Mouse (Mus musculus) C2C12 (cell line): ENCODE measurements at regions not wholly inside any gene's neighbourhood (a gene's known extent, or its start where the extent isn't known, plus 50 kb on each side); places are given as distances from the start of the nearest gene placed in this dataset.

Source experiments
- H3K27me3 ChIP-seq: one replicate; pipeline ENCODE4 v1.6.1; 2011; ENCODE audit not compliant: control insufficient read depth, insufficient read depth, insufficient read length
- H3K36me3 ChIP-seq: one replicate; pipeline ENCODE4 v1.6.1; 2011; ENCODE audit not compliant: control insufficient read depth, insufficient read depth
- H3K4me3 ChIP-seq: one replicate; pipeline ENCODE4 v1.5.1; 2011; ENCODE audit warnings: mild to moderate bottlenecking, control low read depth; ENCODE audit not compliant: poor library complexity, insufficient read depth, severe bottlenecking
- H3K79me2 ChIP-seq: one replicate; pipeline ENCODE4 v1.6.1; 2011; ENCODE audit not compliant: control insufficient read depth, insufficient read depth
- H3K79me3 ChIP-seq: one replicate; pipeline ENCODE4 v1.6.1; 2011; ENCODE audit warnings: low read depth, control low read depth
- H3ac ChIP-seq: one replicate; pipeline ENCODE3; 2011; ENCODE audit warnings: low read depth; ENCODE audit not compliant: control insufficient read depth, insufficient read length
- CEBPB ChIP-seq: IDR thresholded peaks from one replicate; pipeline ENCODE4 v1.6.1; 2011; ENCODE audit warnings: low read depth, mild to moderate bottlenecking, control low read depth, moderate library complexity
- CTCF ChIP-seq: IDR thresholded peaks from one replicate; pipeline ENCODE4 v1.5.1; 2011; ENCODE audit not compliant: control insufficient read depth, insufficient read depth, insufficient read length
- FOSL1 ChIP-seq: IDR thresholded peaks from one replicate; pipeline ENCODE4 v1.8.0; 2011; ENCODE audit warnings: mild to moderate bottlenecking, low read length; ENCODE audit not compliant: poor library complexity, insufficient read depth, severe bottlenecking
- MAX ChIP-seq: IDR thresholded peaks from one replicate; pipeline ENCODE4 v1.6.1; 2011; ENCODE audit warnings: mild to moderate bottlenecking, control low read depth
- MYOD1 ChIP-seq: IDR thresholded peaks from one replicate; pipeline ENCODE4 v1.6.1; 2011; ENCODE audit warnings: low read depth; ENCODE audit not compliant: control insufficient read depth, insufficient read length
- MYOG ChIP-seq: IDR thresholded peaks from one replicate; pipeline ENCODE4 v1.6.1; 2011; ENCODE audit not compliant: control insufficient read depth, insufficient read length; ENCODE audit errors: extremely low read depth
- USF1 ChIP-seq: IDR thresholded peaks from one replicate; pipeline ENCODE4 v1.6.1; 2011; ENCODE audit warnings: low read depth, mild to moderate bottlenecking, control low read depth, moderate library complexity

DNA sequence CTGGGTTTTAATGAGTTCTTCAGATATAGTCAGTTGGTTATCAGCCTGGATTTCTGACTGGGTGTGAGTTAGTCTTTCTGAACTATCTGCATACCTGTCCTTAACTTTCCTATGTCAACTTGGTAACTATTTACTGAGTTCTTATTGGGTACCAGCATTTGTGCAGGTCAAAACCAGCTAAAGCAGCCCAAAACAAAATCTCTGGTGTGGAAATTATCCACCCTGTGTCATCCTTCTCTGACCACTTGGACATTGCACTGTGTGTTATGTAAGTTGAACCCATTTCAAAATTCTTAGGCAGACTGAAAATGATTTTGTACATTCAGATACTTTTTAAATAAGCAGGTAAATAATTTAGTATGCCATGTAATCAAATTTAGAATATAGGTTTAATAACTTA is 232.7 kb downstream of the Lmo4 start:
- no peak overlapping the region for H3K4me3 ChIP-seq
- H3K36me3 ChIP-seq: no peaks in the 10 kb centered on the region
- H3K79me3 ChIP-seq: no peaks in the 10 kb centered on the region
- H3K79me2 ChIP-seq: no peaks in the 10 kb centered on the region
- H3ac ChIP-seq: no peak overlapping the region
- H3K27me3 ChIP-seq: no peaks in the 10 kb centered on the region
- no peak for TF ChIP-seq CTCF
- no peak for TF ChIP-seq USF1

DNA sequence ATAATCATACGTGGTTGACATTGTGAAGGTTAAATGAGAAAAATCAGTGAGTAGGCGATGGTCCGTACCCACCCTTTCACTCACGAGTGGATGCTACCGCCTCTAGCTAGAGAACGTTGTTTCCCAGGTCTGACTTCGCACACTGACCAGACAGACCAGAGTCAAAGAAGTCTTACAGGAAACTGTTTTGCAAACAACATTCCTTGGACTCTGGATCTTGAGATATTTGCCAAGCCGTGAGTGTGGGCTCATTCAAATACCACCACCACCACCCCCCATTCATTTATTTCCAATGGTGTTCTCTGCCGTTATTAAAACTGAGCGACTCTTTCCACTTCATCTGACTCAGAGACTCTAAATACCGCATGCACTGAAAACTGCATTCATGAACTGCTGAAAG is 234.2 kb downstream of the Lmo4 start:
- Histone ChIP-seq H3K27me3 (no peaks in the 10 kb centered on the region), H3K79me2 (no peaks in the 10 kb centered on the region), H3K36me3 (no peaks in the 10 kb centered on the region), H3ac (no peak overlapping the region), H3K79me3 (no peaks in the 10 kb centered on the region), H3K4me3 (no peak overlapping the region)
- TF ChIP-seq MYOG: no peak
- no peak for TF ChIP-seq MYOD1
- TF ChIP-seq CTCF: no peak
- TF ChIP-seq CEBPB: no peak
- TF ChIP-seq FOSL1: no peak

DNA sequence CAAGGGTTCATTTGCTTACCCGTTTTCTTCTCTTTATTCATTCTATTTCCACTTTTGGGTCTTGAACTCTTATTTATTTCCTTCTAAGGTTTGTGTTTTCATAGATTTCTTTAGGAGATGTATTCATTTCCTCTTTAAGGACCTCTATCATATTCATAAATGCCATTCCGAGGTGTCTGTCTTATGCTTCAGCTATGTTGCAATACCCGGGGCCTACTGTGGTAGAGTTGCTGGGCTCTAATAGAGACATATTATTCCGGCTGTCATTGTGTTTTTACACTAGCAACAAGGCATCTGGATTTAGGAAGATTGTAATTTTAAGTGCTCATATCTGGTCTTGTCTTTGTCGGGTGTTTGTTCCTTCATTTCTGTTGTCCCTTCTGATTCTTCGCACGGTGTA is 249.5 kb downstream of the Lmo4 start:
- no peak overlapping the region for H3ac ChIP-seq
- H3K79me3 ChIP-seq: no peaks in the 10 kb centered on the region
- H3K4me3 ChIP-seq: no peak overlapping the region
- TF ChIP-seq CTCF (no peak), MYOD1 (no peak), MYOG (no peak), MAX (no peak), USF1 (no peak), FOSL1 (no peak), CEBPB (no peak)
- H3K36me3 ChIP-seq: no peaks in the 10 kb centered on the region
- H3K27me3 ChIP-seq: no peaks in the 10 kb centered on the region
- no peaks in the 10 kb centered on the region for H3K79me2 ChIP-seq

DNA sequence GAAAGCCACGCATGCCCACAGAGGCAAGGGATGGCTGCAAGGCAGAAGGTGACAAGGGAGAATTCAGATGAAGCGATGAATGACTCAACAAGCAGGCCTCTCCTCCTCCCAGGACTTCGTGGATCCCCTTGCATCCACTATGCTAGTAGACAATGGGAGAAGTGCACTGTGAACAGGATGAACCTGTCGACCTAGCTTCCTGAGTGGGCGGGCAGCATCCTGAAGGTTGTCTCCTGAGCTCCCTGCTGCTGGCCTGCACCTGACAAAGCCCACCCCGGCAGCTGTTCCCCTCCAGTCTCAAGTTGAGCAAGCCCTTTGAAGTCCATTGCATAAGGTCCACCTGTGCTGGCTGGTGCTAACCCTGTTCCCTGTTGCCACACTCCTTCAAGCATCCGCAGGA is 250.2 kb downstream of the Lmo4 start:
- TF ChIP-seq MYOG (no peak), CTCF (no peak), MYOD1 (no peak), MAX (no peak), CEBPB (no peak), USF1 (no peak), FOSL1 (no peak)
- H3K36me3 ChIP-seq: no peaks in the 10 kb centered on the region
- H3K79me2 ChIP-seq: no peaks in the 10 kb centered on the region
- no peaks in the 10 kb centered on the region for H3K79me3 ChIP-seq
- no peaks in the 10 kb centered on the region for H3K27me3 ChIP-seq
- H3K4me3 ChIP-seq: no peak overlapping the region
- no peak overlapping the region for H3ac ChIP-seq

DNA sequence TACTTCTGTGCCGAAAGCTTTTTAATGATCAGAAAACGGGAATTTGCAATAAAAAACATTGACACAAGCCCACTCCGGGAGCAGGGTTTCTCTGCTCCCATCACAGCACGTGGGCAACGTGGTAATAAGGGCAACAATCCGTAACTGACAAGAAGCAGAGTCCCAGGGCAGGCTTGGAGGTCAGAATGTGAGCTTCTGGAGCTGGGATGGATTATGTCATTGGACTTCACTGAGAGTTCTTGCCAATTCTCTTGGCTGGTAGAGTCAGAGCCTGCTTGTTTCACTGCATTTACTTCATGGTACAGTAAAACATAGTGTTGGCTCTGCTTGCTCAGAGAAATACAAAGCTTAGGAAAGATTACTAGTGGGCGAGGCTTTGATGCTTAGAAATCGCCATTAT is 252.7 kb downstream of the Lmo4 start:
- TF ChIP-seq MYOD1: no peak
- TF ChIP-seq FOSL1: no peak
- TF ChIP-seq CTCF: no peak
- TF ChIP-seq MAX: no peak
- no peak for TF ChIP-seq CEBPB
- TF ChIP-seq USF1: no peak
- no peak for TF ChIP-seq MYOG
- Histone ChIP-seq H3K27me3 (no peaks in the 10 kb centered on the region), H3ac (no peak overlapping the region), H3K4me3 (no peak overlapping the region), H3K79me2 (no peaks in the 10 kb centered on the region), H3K79me3 (no peaks in the 10 kb centered on the region), H3K36me3 (no peaks in the 10 kb centered on the region)

DNA sequence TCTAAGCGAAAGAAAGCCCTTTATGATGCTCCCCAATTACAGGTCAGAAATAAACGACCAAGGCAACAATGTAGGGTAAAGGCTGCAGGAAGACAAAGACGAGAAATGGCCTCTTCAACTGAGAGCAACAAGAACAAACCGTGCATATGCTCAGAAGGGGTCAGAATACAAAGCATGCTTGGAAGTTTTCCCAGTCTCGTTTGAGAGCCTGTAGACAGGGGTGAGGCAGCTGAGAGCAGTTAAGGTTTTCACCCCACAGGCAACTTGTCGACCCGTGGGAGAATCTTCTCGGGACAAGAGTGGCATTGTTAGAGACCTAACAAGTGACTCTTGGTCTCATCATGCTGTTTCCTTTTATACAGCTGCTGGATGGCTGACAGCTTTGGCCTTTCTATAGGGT is 255.4 kb downstream of the Lmo4 start:
- TF ChIP-seq MAX (no peak), FOSL1 (no peak), CTCF (no peak), CEBPB (no peak), USF1 (no peak), MYOD1 (no peak), MYOG (no peak)
- no peaks in the 10 kb centered on the region for H3K27me3 ChIP-seq

More for the DNA sequence above, 255.4 kb downstream of the Lmo4 start:
- H3K79me2 ChIP-seq: no peaks in the 10 kb centered on the region
- no peaks in the 10 kb centered on the region for H3K36me3 ChIP-seq
- no peaks in the 10 kb centered on the region for H3K79me3 ChIP-seq
- no peak overlapping the region for H3ac ChIP-seq
- H3K4me3 ChIP-seq: no peak overlapping the region
